Mouse (Mus musculus): ENCODE results near the gene Hoxa6.

DNA sequence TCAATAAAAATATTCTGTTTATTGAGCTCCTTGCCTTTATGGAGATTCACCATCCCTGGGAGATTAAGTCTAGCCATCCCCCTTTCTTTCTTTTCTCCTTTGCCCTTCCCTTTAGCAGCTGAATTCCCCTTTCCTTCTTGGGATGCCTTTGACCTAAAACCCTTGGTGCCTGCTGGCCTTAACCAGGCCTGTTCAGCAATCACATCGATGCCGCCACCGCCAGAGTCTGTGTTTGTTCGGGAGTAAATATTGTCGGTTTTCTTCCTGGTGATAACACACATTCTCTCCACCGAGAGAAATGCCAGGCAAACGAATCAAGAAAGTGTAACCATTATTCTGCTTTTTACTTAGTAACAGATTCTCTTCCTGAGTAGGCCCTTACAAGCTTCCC lies 29.6 kb upstream of the Hoxa6 start:
- TF ChIP-seq CTCF (IDR thresholded peaks at IDR 0.05; ENCODE audit: control insufficient read depth, insufficient read depth, insufficient read length) (no peak), FOSL1 (IDR thresholded peaks at IDR 0.05; ENCODE audit: insufficient read depth, low read length, poor library complexity, severe bottlenecking) (no peak), MYOD1 (IDR thresholded peaks at IDR 0.05; ENCODE audit: control insufficient read depth, insufficient read length, low read depth) (no peak), USF1 (IDR thresholded peaks at IDR 0.05; ENCODE audit: low read depth) (no peak), MAX (IDR thresholded peaks at IDR 0.05) (no peak), MYOG (IDR thresholded peaks at IDR 0.05; ENCODE audit: control insufficient read depth, extremely low read depth, insufficient read length) (no peak), CEBPB (IDR thresholded peaks at IDR 0.05; ENCODE audit: low read depth) (no peak)
